Mouse (Mus musculus): ENCODE measurements around the gene Ddc. TPM values are rescaled to one million over a fixed set of nuclear protein-coding genes. Genes with fewer than 3 reads are reported as not detected.

The Ddc gene
- polyA plus RNA-seq (2015; fragmentation: Nextera tagmentation; extraction: Ambion mirVana): 9.7 and 11.3 TPM in 2 replicates

DNA sequence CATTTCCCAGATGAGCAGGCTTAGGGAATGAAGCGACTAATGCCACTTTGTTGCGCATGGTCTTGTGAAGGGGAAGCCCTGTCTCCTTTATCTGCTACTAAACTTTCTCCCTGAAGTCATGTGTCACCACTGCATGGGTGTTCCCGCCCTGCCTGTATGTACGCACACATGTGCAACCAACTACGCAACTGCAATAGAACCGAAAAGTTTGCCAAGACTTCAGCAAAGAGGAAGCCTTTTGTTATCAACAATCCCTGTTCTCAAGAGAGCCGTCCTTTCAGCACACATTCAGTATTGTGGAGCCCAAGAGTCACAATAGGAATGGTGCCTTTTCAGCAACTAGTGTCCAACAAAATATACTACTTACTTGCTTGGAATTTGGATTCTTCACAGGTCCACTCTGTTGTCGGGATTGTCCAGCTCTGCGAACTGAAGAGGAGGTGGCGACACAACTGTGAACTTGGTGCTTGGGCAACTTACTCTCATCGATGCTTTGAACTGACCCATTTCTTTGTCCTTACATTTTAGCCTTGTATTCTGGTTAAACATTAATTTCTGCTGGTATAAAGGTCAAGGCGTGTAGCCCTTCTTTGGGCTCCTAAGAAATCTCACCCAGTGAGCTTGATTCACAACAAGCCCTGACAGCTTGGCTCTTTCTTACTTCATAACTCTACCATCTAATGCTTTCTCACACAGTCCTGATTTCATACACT, at the start of gene Ddc:
Gene Ddc, minus strand, starts transcription at position 500 of the 713 bp plus-strand sequence.
- DNase-seq: no peak
- no peaks in the 10 kb centered on the region for H3K9me3 ChIP-seq (replicated peaks)
- peak within 1 kb of the TSS; percentile 34 for H3K4me2 ChIP-seq
- no peak within 1 kb of the TSS for H3K27ac ChIP-seq
- peaks cover 24% of the 10 kb centered on the region for H3K4me1 ChIP-seq (replicated peaks)
- no peak within 1 kb of the TSS for H3K9ac ChIP-seq
- no peaks in the 10 kb centered on the region for H3K36me3 ChIP-seq
- 68% methylated on average over 12 of the region's 12 CpGs for WGBS (ENCODE audit: insufficient replicate concordance)
- no peaks in the 10 kb centered on the region for H3K27me3 ChIP-seq
- peak within 1 kb of the TSS; percentile 0; the same call in 1 of the 2 replicates for H3K4me3 ChIP-seq (replicated peaks)
- no peak for ATAC-seq (ENCODE audit: low read depth)

DNA sequence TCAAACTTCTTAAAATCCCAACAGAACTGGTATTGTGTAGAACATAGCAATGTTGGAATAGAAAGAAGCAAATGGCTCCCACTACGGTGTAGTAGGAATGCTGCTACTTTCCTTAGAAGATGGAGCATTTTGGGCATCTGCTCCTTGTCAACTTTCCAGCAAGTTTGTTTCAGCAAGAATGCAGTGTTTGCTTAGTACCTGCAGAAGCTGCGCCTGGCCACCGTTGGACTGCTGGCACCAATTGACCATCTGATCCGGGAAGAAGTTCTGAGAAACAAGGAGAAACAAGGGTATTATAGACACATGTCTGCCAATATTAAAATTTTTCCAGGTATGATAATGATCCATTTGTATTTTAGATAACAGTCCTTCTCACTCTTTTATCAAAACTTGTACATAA, 47.8 kb upstream of the Ddc start:
- Histone ChIP-seq H3K27me3 (no peaks in the 10 kb centered on the region), H3K4me1 (replicated peaks) (peaks cover 20% of the 10 kb centered on the region), H3K9ac (no peak overlapping the region), H3K27ac (no peak overlapping the region), H3K4me3 (replicated peaks) (no peak overlapping the region), H3K4me2 (no peak overlapping the region), H3K36me3 (peaks cover 62% of the 10 kb centered on the region), H3K9me3 (replicated peaks) (no peaks in the 10 kb centered on the region)
- DNase-seq: no peak
- no peak for ATAC-seq (ENCODE audit: low read depth)
- 76% methylated on average over 4 of the region's 4 CpGs for WGBS (ENCODE audit: insufficient replicate concordance)

DNA sequence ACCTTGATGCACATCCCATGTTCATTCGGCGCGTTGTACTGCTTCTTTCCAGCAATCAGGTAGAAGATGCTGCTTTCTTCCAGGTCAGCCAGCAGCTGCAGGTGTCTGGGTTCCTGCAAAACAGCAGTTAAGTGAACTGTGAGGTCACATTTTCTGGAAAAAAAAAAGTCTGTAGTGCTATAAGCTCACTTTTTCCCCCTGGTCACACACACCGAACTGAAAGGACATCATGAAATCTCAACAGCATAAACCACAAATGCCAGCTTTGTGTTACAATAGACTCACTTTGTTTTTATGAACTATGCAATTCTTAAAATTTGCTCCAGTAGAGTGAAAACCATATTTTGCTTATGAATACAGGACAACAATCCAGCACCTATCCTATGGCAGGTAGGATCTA, 46.9 kb upstream of the Ddc start:
- peaks cover 21% of the 10 kb centered on the region for H3K4me1 ChIP-seq (replicated peaks)
- H3K4me2 ChIP-seq: no peak overlapping the region
- no peaks in the 10 kb centered on the region for H3K9me3 ChIP-seq (replicated peaks)
- peaks cover 57% of the 10 kb centered on the region for H3K36me3 ChIP-seq
- H3K27me3 ChIP-seq: no peaks in the 10 kb centered on the region
- ATAC-seq (ENCODE audit: low read depth) (no peak), DNase-seq (no peak)
- WGBS (ENCODE audit: insufficient replicate concordance): 83% methylated on average over 4 of the region's 4 CpGs
- H3K4me3 ChIP-seq (replicated peaks): no peak overlapping the region
- no peak overlapping the region for H3K9ac ChIP-seq
- no peak overlapping the region for H3K27ac ChIP-seq

- H3K36me3 ChIP-seq: peaks cover 58% of the 10 kb centered on the region
- no peak overlapping the region for H3K4me3 ChIP-seq (replicated peaks)
- no peak for ATAC-seq (ENCODE audit: low read depth)
Observed at GRCm38 (mm10) chr11:11944082-11944349, 46.1 kb upstream of the Ddc start.

GRCm38 (mm10) chr11:11943240-11944081, 45.5 kb upstream of the Ddc start:
- Histone ChIP-seq H3K4me3 (replicated peaks) (no peak overlapping the region), H3K9ac (no peak overlapping the region), H3K4me1 (replicated peaks) (peaks cover 14% of the 10 kb centered on the region), H3K9me3 (replicated peaks) (no peaks in the 10 kb centered on the region), H3K27ac (no peak overlapping the region), H3K36me3 (peaks cover 57% of the 10 kb centered on the region), H3K27me3 (no peaks in the 10 kb centered on the region), H3K4me2 (no peak overlapping the region)
- WGBS (ENCODE audit: insufficient replicate concordance): 80% methylated on average over 13 of the region's 13 CpGs
- DNase-seq (no peak), ATAC-seq (ENCODE audit: low read depth) (no peak)

More at GRCm38 (mm10) chr11:11944082-11944349, 46.1 kb upstream of the Ddc start:
- no peak for DNase-seq
- H3K9me3 ChIP-seq (replicated peaks): no peaks in the 10 kb centered on the region
- H3K27me3 ChIP-seq: no peaks in the 10 kb centered on the region
- H3K9ac ChIP-seq: no peak overlapping the region
- H3K4me1 ChIP-seq (replicated peaks): peaks cover 20% of the 10 kb centered on the region
- H3K4me2 ChIP-seq: no peak overlapping the region
- H3K27ac ChIP-seq: no peak overlapping the region

DNA sequence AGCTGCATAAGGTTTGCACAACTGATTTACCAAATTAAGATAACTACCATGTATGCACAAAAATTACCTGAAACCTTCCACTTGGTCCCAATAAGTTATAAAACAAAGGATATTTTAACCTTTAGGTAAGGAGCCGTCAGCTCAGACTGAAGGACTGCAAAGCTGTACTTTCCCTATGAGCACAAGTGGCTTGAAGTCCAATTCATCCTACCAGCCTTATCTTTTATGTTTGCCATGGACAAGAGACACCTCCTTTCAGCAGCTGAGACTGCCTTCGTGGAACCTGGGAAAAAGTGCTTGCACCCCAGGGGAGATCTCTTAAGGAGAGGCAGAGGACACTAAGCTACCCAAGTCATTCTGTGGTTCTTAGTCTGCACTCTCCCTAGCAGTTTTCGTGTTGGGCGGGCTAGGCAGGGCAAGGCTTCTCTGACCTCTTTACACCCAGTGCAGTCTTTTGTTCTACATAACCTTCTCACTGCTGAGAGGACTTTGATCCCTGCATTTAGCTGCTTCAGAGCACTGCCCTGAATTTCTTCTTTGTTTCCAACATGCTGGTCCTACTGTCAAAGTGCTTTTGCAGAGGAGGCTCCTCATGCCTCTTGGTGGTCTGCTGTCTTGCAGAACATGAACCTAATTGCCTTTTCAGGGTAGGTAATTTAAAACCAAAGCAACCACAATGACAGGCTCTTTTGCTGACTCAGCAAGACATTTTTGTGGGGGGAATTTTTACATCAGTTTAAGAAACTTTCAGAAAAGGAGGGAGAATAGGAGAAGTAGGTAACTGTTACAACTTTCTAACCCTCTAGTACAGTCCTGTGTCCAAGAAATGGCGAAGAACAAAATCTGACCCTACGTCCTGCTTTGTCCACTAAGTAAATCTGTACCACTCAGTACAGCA, 44.6 kb upstream of the Ddc start:
- peaks cover 61% of the 10 kb centered on the region for H3K36me3 ChIP-seq

GRCm38 (mm10) chr11:11940833-11941681, 43.1 kb upstream of the Ddc start:
- 77% methylated on average over 5 of the region's 5 CpGs for WGBS (ENCODE audit: insufficient replicate concordance)
- ATAC-seq (ENCODE audit: low read depth) (no peak), DNase-seq (no peak)
- Histone ChIP-seq H3K9ac (no peak overlapping the region), H3K4me1 (replicated peaks) (peaks cover 10% of the 10 kb centered on the region), H3K4me3 (replicated peaks) (no peak overlapping the region), H3K27me3 (no peaks in the 10 kb centered on the region), H3K9me3 (replicated peaks) (no peaks in the 10 kb centered on the region), H3K27ac (no peak overlapping the region), H3K36me3 (peaks cover 70% of the 10 kb centered on the region), H3K4me2 (no peak overlapping the region)

More for the DNA sequence above, 44.6 kb upstream of the Ddc start:
- H3K27me3 ChIP-seq: no peaks in the 10 kb centered on the region
- H3K9me3 ChIP-seq (replicated peaks): no peaks in the 10 kb centered on the region
- no peak overlapping the region for H3K27ac ChIP-seq
- WGBS (ENCODE audit: insufficient replicate concordance): 65% methylated on average over 6 of the region's 6 CpGs
- DNase-seq (no peak), ATAC-seq (ENCODE audit: low read depth) (no peak)
- H3K4me1 ChIP-seq (replicated peaks): peaks cover 10% of the 10 kb centered on the region
- no peak overlapping the region for H3K9ac ChIP-seq
- no peak overlapping the region for H3K4me3 ChIP-seq (replicated peaks)
- no peak overlapping the region for H3K4me2 ChIP-seq

- DNase-seq: no peak
- no peak overlapping the region for H3K27ac ChIP-seq
- peaks cover 72% of the 10 kb centered on the region for H3K36me3 ChIP-seq
- H3K4me1 ChIP-seq (replicated peaks): peaks cover 10% of the 10 kb centered on the region
- 28% methylated on average over 3 of the region's 3 CpGs for WGBS (ENCODE audit: insufficient replicate concordance)
- H3K4me3 ChIP-seq (replicated peaks): no peak overlapping the region
- H3K27me3 ChIP-seq: no peaks in the 10 kb centered on the region
- peak; percentile 37; the same call in 1 of the 2 replicates for ATAC-seq (ENCODE audit: low read depth)
- no peaks in the 10 kb centered on the region for H3K9me3 ChIP-seq (replicated peaks)
- no peak overlapping the region for H3K4me2 ChIP-seq
- H3K9ac ChIP-seq: no peak overlapping the region
Observed at GRCm38 (mm10) chr11:11939611-11940010, 41.7 kb upstream of the Ddc start.

DNA sequence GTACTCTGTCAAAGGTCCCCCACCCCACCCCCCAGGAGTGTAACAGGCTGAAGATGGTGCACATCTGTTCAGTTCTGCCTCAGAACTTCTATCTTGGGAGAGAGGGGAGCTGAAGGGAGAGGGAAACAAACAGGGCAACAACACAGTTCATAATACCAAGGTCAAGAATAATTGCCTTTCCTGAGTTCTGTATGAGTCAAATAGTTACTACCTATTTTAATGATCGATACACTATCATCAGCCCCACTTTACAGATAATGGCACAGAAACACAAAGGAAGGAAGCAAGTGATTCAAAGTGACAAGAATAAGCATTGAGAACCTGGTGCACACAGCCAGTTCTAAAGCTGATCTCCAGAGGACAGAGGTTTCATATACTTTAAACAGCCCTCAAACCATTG, 40.6 kb upstream of the Ddc start:
- Histone ChIP-seq H3K36me3 (peaks cover 71% of the 10 kb centered on the region), H3K4me3 (replicated peaks) (no peak overlapping the region), H3K27me3 (no peaks in the 10 kb centered on the region), H3K9ac (no peak overlapping the region), H3K4me1 (replicated peaks) (peaks cover 10% of the 10 kb centered on the region), H3K9me3 (replicated peaks) (no peaks in the 10 kb centered on the region), H3K27ac (no peak overlapping the region), H3K4me2 (no peak overlapping the region)
- DNase-seq: no peak
- no peak for ATAC-seq (ENCODE audit: low read depth)
- 72% methylated on average over 1 of the region's 1 CpGs for WGBS (ENCODE audit: insufficient replicate concordance)

DNA sequence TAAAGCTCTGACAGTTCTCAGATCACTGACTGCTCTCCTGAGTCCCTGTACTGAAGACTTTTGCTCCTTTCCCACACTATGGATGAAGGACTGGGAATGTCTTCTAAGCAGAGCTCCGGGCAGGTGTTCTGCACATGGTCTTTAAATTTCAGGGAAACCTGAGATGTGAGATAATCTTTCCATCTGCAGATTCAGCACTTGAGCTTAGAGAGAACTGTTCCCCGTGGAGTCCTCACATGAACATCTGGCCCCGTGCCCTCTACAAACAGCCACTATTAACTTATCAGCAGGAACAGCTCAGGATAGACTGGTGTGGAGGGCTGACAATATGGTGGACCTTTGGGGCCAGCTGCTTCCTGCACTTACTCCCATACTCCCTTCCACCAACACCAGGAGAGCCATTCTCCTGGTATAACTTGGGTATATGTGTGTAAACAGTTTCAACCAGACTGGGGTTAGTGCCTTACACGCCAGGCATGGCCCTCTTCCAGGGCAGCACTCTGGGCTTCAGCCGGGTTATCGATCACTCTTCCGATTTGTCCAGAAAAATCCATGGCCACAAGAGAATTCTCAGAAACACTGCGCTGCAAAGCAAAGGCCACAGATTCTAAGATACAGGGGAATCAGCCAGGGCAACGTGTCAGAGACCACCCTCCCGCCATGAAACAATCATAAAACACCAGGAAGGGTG, 39.5 kb upstream of the Ddc start:
- WGBS (ENCODE audit: insufficient replicate concordance): 68% methylated on average over 10 of the region's 10 CpGs
- Histone ChIP-seq H3K9ac (no peak overlapping the region), H3K27ac (no peak overlapping the region), H3K4me3 (replicated peaks) (no peak overlapping the region), H3K27me3 (no peaks in the 10 kb centered on the region), H3K4me2 (no peak overlapping the region), H3K9me3 (replicated peaks) (no peaks in the 10 kb centered on the region), H3K4me1 (replicated peaks) (peaks cover 7% of the 10 kb centered on the region), H3K36me3 (peaks cover 73% of the 10 kb centered on the region)
- DNase-seq: no peak
- ATAC-seq (ENCODE audit: low read depth): no peak
